Mouse (Mus musculus) ES-E14 (cell line): ENCODE measurements around the gene Nsmce1. TPM values are rescaled to one million over a fixed set of nuclear protein-coding genes. Genes with fewer than 3 reads are reported as not detected.
A peak's percentile ranks its signal among the peaks of the same experiment; 100 is the strongest.

Source experiments
- DNase-seq: peaks from one replicate; pipeline ENCODE4 v3.0.0-alpha.2; 2013; ENCODE audit warnings: low read depth, low spot score
- H3K27ac ChIP-seq: 2 replicates; pipeline ENCODE4 v1.5.1; 2012; ENCODE audit warnings: low read depth, mild to moderate bottlenecking, low read length, moderate library complexity, mixed read lengths; ENCODE audit not compliant: poor library complexity, insufficient read depth, severe bottlenecking
- H3K36me3 ChIP-seq: 2 replicates; pipeline ENCODE4 v1.6.1; 2012; ENCODE audit warnings: mild to moderate bottlenecking, low read length, moderate library complexity, mixed read lengths; ENCODE audit not compliant: control insufficient read depth, poor library complexity, insufficient read depth, severe bottlenecking
- H3K4me1 ChIP-seq, 2 experiments: fragments of 150-350 bp in 1 of 2; sonication (generic) in 1 of 2; 2 replicates each; pipeline ENCODE4 v1.6.1; 2012; ENCODE audit warnings: low read length in 2 of 2, mild to moderate bottlenecking in 1 of 2, mixed read lengths in 1 of 2; ENCODE audit not compliant: control insufficient read depth in 2 of 2, insufficient read depth in 2 of 2, poor library complexity in 1 of 2
- H3K4me3 ChIP-seq, 2 experiments: fragments of 150-350 bp in 1 of 2; sonication (generic) in 1 of 2; 2 replicates each; pipeline ENCODE4 v1.5.1; 2012; ENCODE audit warnings: low read length in 2 of 2, low read depth in 1 of 2, mild to moderate bottlenecking in 1 of 2, mixed read lengths in 1 of 2; ENCODE audit not compliant: insufficient read depth in 1 of 2, poor library complexity in 1 of 2, severe bottlenecking in 1 of 2
- H3K9ac ChIP-seq: 2 replicates; pipeline ENCODE4 v1.6.1; 2012; ENCODE audit warnings: low read depth, mild to moderate bottlenecking, low read length, mixed read lengths; ENCODE audit not compliant: poor library complexity, insufficient read depth, severe bottlenecking
- H3K9me3 ChIP-seq: fragments of 150-350 bp; sonication (generic); 2 replicates; pipeline ENCODE4 v1.6.1; 2012; ENCODE audit warnings: low read depth, mild to moderate bottlenecking, low read length; ENCODE audit not compliant: control insufficient read depth, insufficient read depth
- CHD2 ChIP-seq: IDR thresholded peaks from 2 replicates; pipeline ENCODE4 v1.6.1; 2014; ENCODE audit warnings: mild to moderate bottlenecking, low read depth, low read length, inconsistent platforms
- HCFC1 ChIP-seq: IDR thresholded peaks from 2 replicates; pipeline ENCODE4 v1.6.1; 2012; ENCODE audit warnings: low read length, inconsistent platforms, borderline replicate concordance; ENCODE audit not compliant: insufficient read depth
- MAFK ChIP-seq: IDR thresholded peaks from 2 replicates; pipeline ENCODE4 v1.6.1; 2014; ENCODE audit warnings: mild to moderate bottlenecking, low read depth, low read length, inconsistent platforms; ENCODE audit not compliant: insufficient read depth
- ZC3H11A ChIP-seq: IDR thresholded peaks from 2 replicates; pipeline ENCODE4 v1.6.1; 2012; ENCODE audit warnings: low read depth, mild to moderate bottlenecking, inconsistent platforms, low read length, borderline replicate concordance
- ZNF384 ChIP-seq: IDR thresholded peaks from 2 replicates; pipeline ENCODE4 v1.6.1; 2012; ENCODE audit warnings: low read depth, low read length, inconsistent platforms
- in situ Hi-C, 2 experiments: fragments of 600-800 bp; cut with MboI; formaldehyde crosslinking; loops; one replicate each; pipeline ENCODE4 v1.15.1; 2025; ENCODE audit warnings: low sequenced_read_pairs in 2 of 2, inconsistent platforms in 1 of 2; ENCODE audit not compliant: unreplicated experiment in 2 of 2
- total RNA-seq: library from RNA; depleted of rRNA; stranded (reverse); fragments of 300-350 nt; gene quantifications from 2 replicates; pipeline ENCODE4 v1.2.3, GENCODE M21; 2012

Nsmce1 gene
- total RNA-seq, 1 experiment = 62.5 TPM

GRCm38 (mm10) chr7:125527186-125527585, 35.8 kb upstream of the Nsmce1 start:
- H3K4me1 ChIP-seq = no peaks in the 10 kb centered on the region
- in situ Hi-C loops = no loop called here
- no peaks in the 10 kb centered on the region for H3K9me3 ChIP-seq
- no peak for TF ChIP-seq ZNF384
- TF ChIP-seq CHD2 = no peak
- no peak for TF ChIP-seq HCFC1
- no peak overlapping the region for H3K9ac ChIP-seq
- no peak overlapping the region for H3K4me3 ChIP-seq
- DNase-seq = no peak
- no peak overlapping the region for H3K27ac ChIP-seq
- no peaks in the 10 kb centered on the region for H3K36me3 ChIP-seq

GRCm38 (mm10) chr7:125523051-125523450, 31.7 kb upstream of the Nsmce1 start:
- no peak overlapping the region for H3K27ac ChIP-seq
- H3K9ac ChIP-seq = no peak overlapping the region
- peak; percentile 86 for TF ChIP-seq MAFK
- no peak for TF ChIP-seq ZNF384
- TF ChIP-seq CHD2 = no peak
- no peak for TF ChIP-seq ZC3H11A
- TF ChIP-seq HCFC1 = no peak
- in situ Hi-C loops = no loop called here
- no peak for DNase-seq
- H3K4me1 ChIP-seq = no peaks in the 10 kb centered on the region
- H3K36me3 ChIP-seq = no peaks in the 10 kb centered on the region
- no peak overlapping the region for H3K4me3 ChIP-seq
- no peaks in the 10 kb centered on the region for H3K9me3 ChIP-seq

GRCm38 (mm10) chr7:125519715-125520114, 28.3 kb upstream of the Nsmce1 start:
- no peak for DNase-seq
- in situ Hi-C loops = no loop called here
- no peaks in the 10 kb centered on the region for H3K4me1 ChIP-seq
- no peaks in the 10 kb centered on the region for H3K36me3 ChIP-seq
- H3K9ac ChIP-seq = no peak overlapping the region
- no peak overlapping the region for H3K27ac ChIP-seq
- TF ChIP-seq ZNF384 (no peak), CHD2 (no peak), HCFC1 (no peak), ZC3H11A (no peak), MAFK (no peak)
- H3K4me3 ChIP-seq = no peak overlapping the region
- no peaks in the 10 kb centered on the region for H3K9me3 ChIP-seq

- Histone ChIP-seq H3K4me3 (no peak overlapping the region), H3K36me3 (no peaks in the 10 kb centered on the region), H3K9ac (no peak overlapping the region), H3K4me1 (no peaks in the 10 kb centered on the region), H3K27ac (no peak overlapping the region), H3K9me3 (no peaks in the 10 kb centered on the region)
- in situ Hi-C loops = no loop called here
- DNase-seq = no peak
- TF ChIP-seq ZC3H11A (no peak), CHD2 (no peak), MAFK (no peak), HCFC1 (no peak), ZNF384 (no peak)
Observed at GRCm38 (mm10) chr7:125517470-125517869, 26.1 kb upstream of the Nsmce1 start.

- in situ Hi-C loops = no loop called here
- no peak overlapping the region for H3K27ac ChIP-seq
- no peak overlapping the region for H3K9ac ChIP-seq
- no peak for DNase-seq
- no peaks in the 10 kb centered on the region for H3K36me3 ChIP-seq
- no peaks in the 10 kb centered on the region for H3K4me1 ChIP-seq
- H3K4me3 ChIP-seq = no peak overlapping the region
- no peaks in the 10 kb centered on the region for H3K9me3 ChIP-seq
- TF ChIP-seq ZNF384 (no peak), ZC3H11A (no peak), MAFK (no peak)
Observed at GRCm38 (mm10) chr7:125516723-125517122, 25.3 kb upstream of the Nsmce1 start.
